Mouse (Mus musculus) left cerebral cortex, adult 9 months (tissue): ENCODE measurements at regions not wholly inside any gene's neighbourhood (a gene's known extent, or its start where the extent isn't known, plus 50 kb on each side); places are given as distances from the start of the nearest gene placed in this dataset.

Experiments used
- DNase-seq, 2 experiments: peaks; one replicate each; pipeline ENCODE4 v3.0.0; 2022; ENCODE audit warnings: low spot score in 2 of 2

DNA sequence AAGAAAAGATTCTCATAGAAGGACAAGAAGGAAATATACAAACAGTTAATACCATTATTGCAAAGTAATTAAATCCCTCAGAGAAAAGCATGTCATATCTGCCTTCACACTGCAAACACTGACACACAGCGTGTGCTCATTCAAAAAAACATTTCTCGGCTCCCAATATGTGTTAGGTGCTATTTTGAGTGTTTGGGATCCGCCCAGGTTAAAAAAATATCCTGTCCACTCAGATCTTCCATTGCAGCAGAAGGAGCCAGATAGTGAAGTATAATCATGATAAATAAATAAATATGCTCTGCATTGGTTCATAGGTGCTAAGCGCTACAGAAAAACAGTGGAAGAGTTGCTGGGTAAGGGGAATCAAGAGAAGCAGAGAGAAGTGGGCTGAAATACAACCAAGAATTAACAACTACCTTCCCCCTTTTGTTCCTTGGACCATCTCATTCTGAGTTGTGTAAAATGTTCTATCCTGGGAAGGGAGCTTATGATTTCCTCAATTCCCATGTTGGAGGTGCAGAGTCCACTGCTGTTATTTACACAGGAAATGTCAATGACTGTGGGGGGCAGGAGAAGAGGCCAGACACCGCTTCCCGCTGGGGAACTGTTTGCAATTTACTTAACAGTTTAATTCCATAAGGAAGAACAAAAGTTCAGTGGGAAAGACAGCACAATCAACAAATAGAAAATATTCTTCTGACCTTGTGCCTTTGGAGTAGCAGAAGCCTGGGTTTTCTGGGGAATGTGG is 139.9 kb downstream of the Tle1 start:
- no peak for DNase-seq

DNA sequence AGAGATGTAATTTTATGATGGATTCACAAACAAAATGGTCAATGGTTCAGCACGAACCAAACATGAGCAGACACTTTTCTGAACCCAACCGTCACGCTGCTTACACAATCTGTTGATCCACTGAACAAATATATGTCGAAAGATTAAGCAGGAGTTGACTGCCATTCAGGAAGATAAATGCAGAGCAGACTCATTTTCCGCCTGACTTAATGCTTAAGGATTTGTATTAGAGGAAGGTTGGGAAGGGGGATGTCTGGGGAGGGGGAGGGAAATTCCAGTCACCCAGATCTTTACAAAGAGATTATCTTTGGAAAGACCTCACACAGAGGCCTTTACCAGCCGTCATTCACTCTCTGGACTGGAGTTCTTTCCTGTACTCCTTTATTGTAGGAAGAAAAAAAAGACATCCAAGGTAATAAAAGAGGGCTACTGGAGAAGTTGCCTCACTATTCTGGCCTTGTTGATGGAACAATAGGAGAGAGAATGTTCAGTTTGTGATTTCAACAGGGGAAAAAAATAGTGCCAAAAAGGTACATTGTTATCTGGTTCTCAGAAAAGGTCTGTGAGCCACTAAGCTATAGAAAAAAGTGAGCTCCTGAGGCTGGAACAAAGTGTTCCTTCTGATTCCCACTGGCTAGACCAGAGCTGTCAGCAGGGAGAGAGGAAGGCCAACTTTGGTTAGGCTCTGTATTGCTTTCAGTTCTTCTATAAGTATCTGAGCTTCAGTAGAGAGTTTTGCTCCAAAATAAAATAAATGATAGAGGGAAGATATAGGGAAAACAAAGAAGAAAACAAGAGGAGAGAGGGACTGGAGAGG is 150.9 kb downstream of the Tle1 start:
- no peak for DNase-seq

GRCm38 (mm10) chr4:72022152-72022551 is 178.6 kb downstream of the Tle1 start:
- no peak for DNase-seq

DNA sequence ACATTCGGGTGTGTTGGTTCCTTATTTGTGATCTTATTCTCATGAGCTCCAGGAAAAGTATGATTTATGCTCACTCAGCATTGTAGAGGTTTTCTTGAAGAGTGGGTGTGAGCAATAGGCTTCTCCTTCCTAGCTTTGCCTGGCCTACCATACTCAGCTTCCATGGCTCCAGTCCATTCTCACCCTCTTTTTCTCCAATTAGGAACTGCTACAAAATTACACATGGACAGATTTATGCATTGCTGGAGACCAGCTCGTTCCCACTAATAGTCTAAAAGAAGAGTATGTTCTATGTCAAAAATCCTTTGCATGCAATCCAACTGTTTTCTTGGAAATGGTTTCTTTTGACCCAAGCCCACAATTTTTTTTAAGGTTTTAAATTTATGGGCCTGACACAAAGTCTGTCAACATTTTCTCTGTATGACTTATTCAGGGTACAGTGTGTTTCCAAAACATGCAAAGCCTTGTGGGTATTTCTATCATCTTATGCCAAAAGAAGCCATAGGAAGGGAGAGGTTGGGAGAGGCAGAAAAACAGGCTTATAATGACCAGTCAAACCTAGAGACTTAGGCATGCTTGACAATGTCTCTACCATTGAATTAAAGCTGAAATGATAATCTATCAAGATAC is 186.4 kb downstream of the Tle1 start:
- DNase-seq: peak in 1 of 2 experiments; percentile 4

- peak; percentile 13 to 43 for DNase-seq
Observed at GRCm38 (mm10) chr4:72013583-72013982, 187.1 kb downstream of the Tle1 start.

DNA sequence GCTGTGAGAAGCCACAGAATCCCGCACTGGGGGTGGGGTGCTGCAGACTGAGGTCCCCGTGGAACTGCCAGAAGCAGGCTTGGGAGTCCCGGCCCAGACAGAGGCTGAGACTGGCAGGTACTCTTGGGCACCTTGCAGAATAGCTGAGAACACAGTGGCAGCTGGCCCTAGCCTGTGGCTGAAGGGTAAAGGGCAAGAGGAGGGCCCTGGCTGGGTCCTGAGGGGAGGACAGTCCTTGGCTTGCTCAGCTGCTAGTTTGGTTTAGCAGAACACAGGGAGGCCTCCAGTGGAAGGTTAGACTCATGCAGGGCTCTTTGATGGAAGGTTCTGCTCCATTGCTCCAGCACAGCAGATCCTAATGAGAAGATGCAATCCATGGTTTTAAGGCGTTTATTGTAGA is 190.4 kb downstream of the Tle1 start:
- DNase-seq: no peak

- DNase-seq: no peak
Observed at GRCm38 (mm10) chr4:72005926-72006325, 194.8 kb downstream of the Tle1 start.

GRCm38 (mm10) chr4:72001221-72001875 is 199.4 kb downstream of the Tle1 start:
- no peak for DNase-seq

DNA sequence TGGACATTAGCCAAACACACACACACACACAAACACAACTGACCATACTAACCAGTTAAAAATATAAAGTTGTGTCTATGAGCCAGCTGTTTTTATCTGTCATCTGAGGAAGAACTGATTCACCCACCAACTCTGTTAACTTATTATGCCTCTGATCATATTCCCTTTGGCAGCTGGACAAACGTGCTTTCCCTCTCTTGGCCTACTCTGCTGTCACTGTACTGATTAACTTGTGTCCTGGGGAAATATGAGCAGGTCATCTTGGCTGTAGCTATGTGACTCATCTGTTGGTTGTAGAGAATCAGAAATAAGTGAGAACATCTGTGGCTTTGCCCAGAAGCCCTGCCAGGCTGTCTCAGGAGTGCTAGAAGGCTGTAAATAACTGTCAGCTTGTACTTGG is 210.9 kb upstream of the Gm11232 start:
- DNase-seq: no peak

DNA sequence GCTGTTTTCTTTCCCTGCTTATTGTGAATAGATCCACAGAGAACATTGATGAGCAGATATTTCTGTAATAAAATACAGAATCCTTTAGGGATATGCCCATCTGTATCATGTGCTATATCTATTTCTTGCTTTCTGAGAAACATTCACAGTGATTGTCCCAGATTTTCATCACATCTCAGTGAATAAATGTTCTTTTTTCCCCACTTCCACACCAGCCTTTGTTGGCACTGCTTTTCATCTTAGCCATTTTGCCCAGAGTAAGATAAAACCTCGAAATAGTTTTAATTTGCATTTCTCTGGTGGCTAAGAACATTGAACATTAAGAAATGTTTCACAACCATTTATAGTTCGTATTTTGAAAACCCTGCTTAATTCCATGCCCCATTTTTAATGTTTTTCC is 195.7 kb upstream of the Gm11232 start:
- DNase-seq: peak; percentile 10 to 22

GRCm38 (mm10) chr4:71933240-71933986 is 175.6 kb upstream of the Gm11232 start:
- no peak for DNase-seq

GRCm38 (mm10) chr4:71932818-71933217 is 175.1 kb upstream of the Gm11232 start:
- no peak for DNase-seq

GRCm38 (mm10) chr4:71911551-71911950 is 153.8 kb upstream of the Gm11232 start:
- no peak for DNase-seq

- DNase-seq: peak; percentile 25 to 47
Observed at GRCm38 (mm10) chr4:71875651-71876050, 117.9 kb upstream of the Gm11232 start.

DNA sequence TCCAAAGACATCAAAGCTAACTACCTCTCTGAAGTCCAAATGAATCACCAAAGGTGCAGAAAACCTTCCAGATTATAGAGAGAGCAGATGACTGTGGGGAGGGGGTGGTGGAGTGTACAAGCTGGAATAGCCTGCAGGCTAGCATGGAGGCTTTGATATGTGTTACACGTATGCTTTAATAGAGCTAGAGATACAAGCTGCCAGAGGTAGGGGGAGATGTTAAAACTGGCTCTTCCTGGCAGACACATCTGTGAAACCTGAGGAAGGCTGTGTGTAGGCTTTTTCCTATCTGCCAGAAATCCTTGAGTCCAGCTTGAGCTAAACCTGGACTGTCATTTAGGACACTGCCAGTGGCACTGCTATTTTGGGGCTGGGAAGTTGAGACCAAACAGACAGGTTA is 109.2 kb upstream of the Gm11232 start:
- DNase-seq: no peak

GRCm38 (mm10) chr4:71841833-71842232 is 84.1 kb upstream of the Gm11232 start:
- DNase-seq: peak in 1 of 2 experiments; percentile 35

DNA sequence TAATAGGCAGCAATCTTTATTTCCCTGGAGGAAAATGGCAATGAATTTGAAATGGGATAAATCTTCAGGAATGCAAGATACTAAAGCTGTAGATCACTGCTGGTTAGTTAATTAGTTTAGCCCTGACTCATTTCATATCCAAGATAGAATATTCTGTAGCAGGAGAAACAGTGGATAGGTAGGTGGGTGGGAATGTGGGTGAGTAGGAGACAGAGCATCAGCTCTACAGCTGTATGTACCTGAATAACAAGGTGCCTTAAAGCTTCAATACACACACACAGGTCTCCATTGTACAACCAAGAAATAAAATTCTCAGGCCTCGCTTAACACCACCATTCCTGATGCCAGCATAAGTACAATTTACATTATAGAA is 83.0 kb upstream of the Gm11232 start:
- no peak for DNase-seq

DNA sequence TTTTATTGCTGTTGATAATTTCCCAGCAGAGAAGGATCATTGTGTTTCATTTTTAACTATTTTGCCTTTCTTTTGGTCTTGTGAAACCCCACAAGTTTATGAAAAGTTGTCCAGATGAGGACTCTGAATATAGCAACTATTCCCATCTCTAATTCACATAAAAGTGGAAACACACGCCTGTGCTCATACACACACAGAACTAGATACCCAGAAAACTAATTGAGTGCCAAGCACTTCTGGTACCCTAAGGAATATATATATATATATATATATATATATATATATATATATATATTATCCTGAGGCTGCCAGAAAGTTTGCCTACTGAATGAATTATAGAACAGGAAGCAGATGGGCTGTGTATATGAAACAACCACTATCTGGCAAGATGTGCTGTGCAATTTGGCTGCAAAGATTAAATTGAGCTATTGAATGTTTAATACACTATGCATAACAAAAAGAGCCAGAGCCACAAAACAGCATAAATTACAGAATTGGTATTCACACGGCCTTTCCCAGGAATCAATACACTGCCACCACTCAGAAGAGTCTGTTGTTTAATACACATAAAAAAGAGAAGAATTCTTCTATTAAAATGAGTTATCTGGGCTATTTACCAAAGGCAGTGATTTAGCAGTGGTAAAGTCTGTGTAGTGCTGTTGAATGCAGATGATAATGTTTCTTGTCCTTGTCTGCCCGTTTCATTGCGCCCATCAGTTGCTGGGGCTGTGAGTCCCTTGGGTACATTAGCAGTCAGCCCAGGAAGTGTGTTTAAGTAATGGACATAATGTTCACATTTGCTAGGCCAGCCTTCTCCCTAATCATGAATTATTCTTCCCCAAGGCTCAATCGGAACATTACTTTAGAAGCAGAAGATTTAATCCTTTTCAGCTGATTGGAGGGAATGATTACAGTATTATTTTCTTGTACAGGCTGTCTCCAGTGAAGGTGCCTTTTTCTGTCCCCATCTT is 82.3 kb upstream of the Gm11232 start:
- peak in 1 of 2 experiments; percentile 27 for DNase-seq

DNA sequence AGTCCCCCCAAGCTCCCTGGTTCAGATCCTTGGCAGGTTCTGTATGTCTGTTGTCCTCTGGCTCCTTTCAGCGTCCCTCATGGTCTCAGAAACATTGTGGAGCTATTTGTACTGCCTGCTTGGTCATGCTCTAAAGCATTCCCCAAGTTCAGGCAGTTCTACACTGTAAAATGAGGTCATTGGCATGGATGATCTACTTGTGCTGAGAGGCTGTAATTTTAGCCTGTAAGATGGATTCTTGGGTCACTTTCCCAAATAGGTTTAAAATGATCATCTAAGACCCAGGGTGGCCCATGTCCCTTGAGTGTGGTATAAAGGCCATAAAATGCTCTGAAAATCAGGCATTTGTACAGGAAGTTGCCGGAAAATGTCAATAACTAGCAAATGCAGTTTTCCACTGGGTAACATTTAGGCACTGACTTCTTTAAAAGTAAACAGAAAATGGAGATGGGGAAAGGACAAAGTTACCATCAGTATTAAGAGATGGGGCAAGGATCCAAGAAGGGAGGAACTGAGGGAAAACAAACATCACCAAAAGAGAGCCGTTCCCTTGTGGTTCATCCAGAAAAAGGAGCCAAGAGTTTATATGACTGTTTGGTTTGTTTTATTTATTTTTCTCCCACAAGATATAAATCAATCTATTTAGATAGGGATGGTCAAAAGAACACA is 81.5 kb upstream of the Gm11232 start:
- DNase-seq: no peak

GRCm38 (mm10) chr4:71835737-71836136 is 78.0 kb upstream of the Gm11232 start:
- DNase-seq: no peak
